Mouse (Mus musculus): Measurements from ENCODE around the gene Synm. TPM values are rescaled to one million over a fixed set of nuclear protein-coding genes. Genes with fewer than 3 reads are reported as not detected.

The Synm gene
- total RNA-seq, 2 experiments from 2014 or later: 5.0 to 5.8 TPM

GRCm38 (mm10) chr7:67710216-67710615 is 49.3 kb downstream of the Synm start:
- DNase-seq: no peak
- intact Hi-C loops (cut with DNase I): no loop called here

- intact Hi-C loops (cut with DNase I): no loop called here
- DNase-seq: no peak
Observed at GRCm38 (mm10) chr7:67708160-67708559, 51.4 kb downstream of the Synm start.

- DNase-seq: no peak
- intact Hi-C loops (cut with DNase I): loop anchor here (1.0 kb wide), 1 partner anchor 29 kb away; no protein-coding TSS in a partner anchor
Observed at GRCm38 (mm10) chr7:67701252-67701914, 58.2 kb downstream of the Synm start.

- peak; percentile 49 to 71 for DNase-seq
- intact Hi-C loops (cut with DNase I): loop anchor here (1.0 kb wide), 1 partner anchor 29 kb away; no protein-coding TSS in a partner anchor
Observed at GRCm38 (mm10) chr7:67700846-67701245, 58.7 kb downstream of the Synm start.

- intact Hi-C loops (cut with DNase I): no loop called here
Observed at GRCm38 (mm10) chr7:67699301-67699700, 60.2 kb downstream of the Synm start.

GRCm38 (mm10) chr7:67697892-67698630 is 61.5 kb downstream of the Synm start:
- DNase-seq: peak; percentile 39 to 55
- intact Hi-C loops (cut with DNase I): no loop called here

More at GRCm38 (mm10) chr7:67699301-67699700, 60.2 kb downstream of the Synm start:
- no peak for DNase-seq

- no peak for DNase-seq
- intact Hi-C loops (cut with DNase I): no loop called here
Observed at GRCm38 (mm10) chr7:67695906-67696305, 63.6 kb downstream of the Synm start.

- intact Hi-C loops (cut with DNase I): no loop called here
- no peak for DNase-seq
Observed at GRCm38 (mm10) chr7:67692791-67693538, 66.6 kb downstream of the Synm start.

GRCm38 (mm10) chr7:67692141-67692540 is 67.4 kb downstream of the Synm start:
- intact Hi-C loops (cut with DNase I): no loop called here
- DNase-seq: peak; percentile 49 to 74

- no peak for DNase-seq
- intact Hi-C loops (cut with DNase I): no loop called here
Observed at GRCm38 (mm10) chr7:67691036-67691435, 68.5 kb downstream of the Synm start.

GRCm38 (mm10) chr7:67689793-67690192 is 69.7 kb downstream of the Synm start:
- intact Hi-C loops (cut with DNase I): no loop called here

GRCm38 (mm10) chr7:67688281-67688680 is 71.3 kb downstream of the Synm start:
- intact Hi-C loops (cut with DNase I): no loop called here
- no peak for DNase-seq

More at GRCm38 (mm10) chr7:67689793-67690192, 69.7 kb downstream of the Synm start:
- DNase-seq: no peak

GRCm38 (mm10) chr7:67686545-67686944 is 73.0 kb downstream of the Synm start:
- intact Hi-C loops (cut with DNase I): no loop called here
- DNase-seq: no peak

GRCm38 (mm10) chr7:67683006-67683405 is 76.5 kb downstream of the Synm start:
- intact Hi-C loops (cut with DNase I): no loop called here
- DNase-seq: no peak

GRCm38 (mm10) chr7:67681078-67681477 is 78.5 kb downstream of the Synm start:
- DNase-seq: no peak
- intact Hi-C loops (cut with DNase I): no loop called here

Small RNAs within 50 kb of the gene (microRNA-seq; reads per million reads assigned to microRNA genes)
- 0 reads per million in 2 experiments for gene Gm23844

Other genes starting within 250 kb of the Synm start
- 10 to 100 TPM; 15.5 TPM for gene Lrrc28, start 114.5 kb downstream of the Synm start, total RNA-seq (2021)
- gene Ttc23, start 112.3 kb downstream of the Synm start, total RNA-seq (2021): 10 to 100 TPM; 21.9 to 22.0 TPM
- 10 to 100 TPM; 17.9 to 21.3 TPM for gene Igf1r, start 193.1 kb upstream of the Synm start, total RNA-seq (2021)

All from heart, postnatal 14 days (tissue).